15 mouse cellular contexts compared by ENCODE assay signal in genomic region chr4:130787530-130787929, GRCm38 (mm10).
"Had no signal": no experiment of that assay in that cellular context is flagged by ENCODE, and none has a peak within 500 bp of the region (broad histone marks: within the 10 kb centered on the region; RNA-seq: fewer than 3 reads in every experiment).

No protein-coding gene starts in this region.

- H3K27ac ChIP-seq: limb, embryonic 13.5 days; liver, embryonic 14.5 days; midbrain, embryonic 12.5 days; neural tube, embryonic 15.5 days; stomach, embryonic 15.5 days had no signal

- H3K9ac ChIP-seq: limb, embryonic 13.5 days; liver, embryonic 14.5 days; lung, embryonic 14.5 days; midbrain, embryonic 12.5 days; neural tube, embryonic 15.5 days; stomach, embryonic 15.5 days had no signal

- H3K27me3 ChIP-seq: limb, embryonic 13.5 days; neural tube, embryonic 15.5 days; stomach, embryonic 15.5 days had no signal

- DNase-seq: kidney, adult 11 months; kidney, postnatal 14 days; left cerebral cortex, postnatal 4 days; lung, embryonic 14.5 days; lung, postnatal 4 days; right cerebral cortex, adult 18-20 months; right cerebral cortex, postnatal 25 days; thymus, adult 2 months; thymus, postnatal 36 days had no signal

- H3K4me3 ChIP-seq: limb, embryonic 13.5 days; midbrain, embryonic 12.5 days; myocyte; neural tube, embryonic 15.5 days; stomach, embryonic 15.5 days had no signal

- H3K36me3 ChIP-seq: midbrain, embryonic 12.5 days; neural tube, embryonic 15.5 days; stomach, embryonic 15.5 days had no signal
